Mouse (Mus musculus) WW6 (cell line): ENCODE measurements around the gene Terb2.

Experiments used
- DNase-seq: peaks from one replicate; pipeline ENCODE4 v3.0.0-alpha.2; 2013; ENCODE audit warnings: low read depth, low spot score

The Terb2 gene

DNA sequence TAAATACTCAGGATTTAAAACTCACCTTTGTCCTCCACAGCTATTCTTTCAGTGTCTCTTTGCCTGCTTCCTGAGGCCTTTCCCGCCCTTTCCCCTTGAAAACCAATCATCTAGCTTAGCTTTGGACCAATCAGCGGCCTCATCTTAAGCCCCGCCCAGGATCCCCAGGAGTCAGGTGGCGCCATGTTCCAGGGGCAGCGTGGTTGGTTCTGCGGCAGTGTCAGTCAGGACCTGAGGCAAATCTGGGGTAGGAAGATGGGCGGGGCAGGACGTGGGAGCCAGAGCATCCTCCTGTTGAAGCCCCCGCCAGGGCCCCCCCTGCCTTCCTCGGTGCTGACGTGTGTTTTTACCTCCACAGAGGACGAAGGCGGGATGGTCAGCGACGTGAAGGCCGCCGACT is at the start of gene Terb2, which contains the start of gene Patl2:
Gene Terb2 (plus strand): TSS at position 167 of the 400 bp plus-strand sequence.
Gene Patl2 (minus strand): TSS at position 84 of the 400 bp plus-strand sequence.
- peak; percentile 36 for DNase-seq

DNA sequence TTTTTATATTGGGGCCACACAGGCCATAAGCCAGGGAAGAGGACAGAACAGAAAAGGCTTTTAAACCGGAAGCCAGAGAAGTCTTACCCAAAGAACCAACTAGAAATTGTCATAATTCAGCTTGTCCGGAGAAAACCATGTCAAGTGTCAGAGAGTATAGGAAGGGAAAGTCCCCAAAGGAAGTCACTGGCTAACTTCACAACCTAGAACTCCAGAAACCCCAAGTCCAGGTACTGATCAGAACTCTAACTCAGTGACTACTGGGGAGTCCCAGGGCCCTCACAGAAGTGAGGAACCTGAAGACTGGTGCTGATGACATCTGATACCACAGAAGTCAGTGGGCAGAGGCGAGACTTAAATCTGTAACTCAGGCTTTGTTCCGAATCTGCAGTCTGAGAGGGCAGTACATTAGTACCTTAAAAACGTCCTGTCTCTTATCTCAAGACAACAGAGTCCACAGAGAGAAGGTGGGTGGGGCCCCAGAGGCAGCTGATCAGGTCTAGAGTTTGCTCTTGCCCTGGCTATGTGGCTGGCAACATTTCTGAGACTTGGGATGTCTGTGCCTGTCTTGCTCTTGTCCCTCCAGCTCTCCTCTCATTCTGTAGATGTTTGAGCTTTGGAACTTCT is 48.1 kb upstream of the Terb2 start:
- no peak for DNase-seq

DNA sequence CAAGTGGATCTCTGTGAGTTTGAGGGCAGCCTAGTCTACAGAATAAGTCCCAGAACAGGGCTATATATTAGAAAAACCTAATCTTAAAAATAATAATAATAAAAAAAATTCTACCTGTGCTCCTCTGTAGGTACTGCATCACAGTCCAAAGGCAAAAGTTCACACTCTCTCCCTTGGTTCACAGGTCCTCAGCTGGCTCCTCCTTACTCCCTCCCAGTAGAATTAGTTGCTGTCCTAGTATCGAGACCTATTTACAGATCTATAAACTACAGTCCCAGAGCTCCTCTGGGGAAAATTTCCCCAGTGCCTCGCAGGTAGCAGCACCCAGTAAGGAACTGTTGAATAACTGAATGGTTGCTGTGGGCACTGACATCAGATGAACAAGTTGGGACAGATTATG is 45.3 kb upstream of the Terb2 start:
- no peak for DNase-seq

DNA sequence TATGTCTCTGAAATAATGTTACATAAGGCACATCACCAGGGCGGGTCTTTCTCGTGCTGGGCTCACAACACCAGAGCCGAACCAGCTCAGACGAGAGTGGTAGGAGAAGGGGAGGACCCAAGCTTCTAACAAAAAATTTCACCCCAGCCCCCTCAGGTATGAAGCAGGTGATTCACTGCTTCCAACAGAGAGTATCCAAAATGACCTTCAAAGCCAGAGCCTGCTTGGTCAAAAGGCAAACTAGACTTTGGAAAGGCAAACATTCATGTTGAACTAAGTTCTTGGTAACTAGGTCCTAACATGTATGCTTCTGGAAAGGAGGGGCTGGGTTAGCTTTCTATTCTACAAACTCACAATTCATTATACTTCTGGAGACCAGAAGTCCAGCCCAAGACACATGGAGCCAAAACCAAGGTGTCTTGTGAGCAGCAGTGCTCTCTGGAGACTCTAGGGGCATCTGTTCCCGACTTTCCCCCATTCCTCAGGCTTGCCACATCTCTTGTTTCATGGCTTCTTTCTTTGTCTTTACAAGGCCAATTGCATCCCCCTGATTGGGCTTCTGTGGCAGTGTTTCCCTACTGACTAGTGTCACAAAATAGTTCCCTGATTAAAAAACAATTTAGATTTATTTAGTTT is 44.6 kb upstream of the Terb2 start:
- DNase-seq = no peak

DNA sequence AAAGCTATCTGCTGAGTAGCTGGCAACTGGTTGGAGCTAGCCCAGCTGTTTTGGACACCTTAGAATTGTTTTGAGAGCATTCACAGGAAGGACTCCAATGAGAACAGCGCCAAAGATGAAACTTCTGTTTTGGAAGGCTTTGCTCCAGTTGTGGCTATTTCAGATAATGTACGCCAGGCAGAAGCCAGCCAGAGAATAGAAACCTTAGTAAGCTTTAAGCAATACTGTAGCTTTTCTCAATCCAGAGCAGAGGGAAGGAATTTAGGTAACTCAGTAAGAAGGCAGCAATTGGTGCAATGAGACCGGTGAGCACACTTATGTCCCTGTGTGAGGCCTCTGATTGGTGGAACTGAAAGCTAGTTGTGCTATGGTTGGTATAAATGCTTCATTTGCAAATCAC is 43.0 kb upstream of the Terb2 start:
- no peak for DNase-seq

DNA sequence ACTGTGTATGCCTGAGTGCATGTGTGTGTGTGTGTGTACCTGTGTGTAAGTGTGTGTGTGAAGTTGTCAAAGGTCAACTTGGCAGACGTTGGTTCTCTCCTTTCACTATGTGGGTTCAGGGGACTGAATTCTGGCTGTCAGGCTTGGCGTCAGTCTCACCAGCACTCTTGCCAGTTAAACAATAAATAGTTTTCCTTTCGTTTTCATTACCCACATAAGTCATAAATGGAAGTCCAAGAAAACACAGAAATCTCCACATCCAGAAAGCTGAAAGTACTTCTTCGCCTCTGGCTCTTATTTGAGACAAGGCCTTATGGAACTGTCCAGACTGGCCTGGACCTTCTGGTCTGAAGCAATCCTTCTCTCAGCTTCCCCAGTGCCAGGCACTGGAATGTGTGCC is 40.3 kb upstream of the Terb2 start:
- no peak for DNase-seq

DNA sequence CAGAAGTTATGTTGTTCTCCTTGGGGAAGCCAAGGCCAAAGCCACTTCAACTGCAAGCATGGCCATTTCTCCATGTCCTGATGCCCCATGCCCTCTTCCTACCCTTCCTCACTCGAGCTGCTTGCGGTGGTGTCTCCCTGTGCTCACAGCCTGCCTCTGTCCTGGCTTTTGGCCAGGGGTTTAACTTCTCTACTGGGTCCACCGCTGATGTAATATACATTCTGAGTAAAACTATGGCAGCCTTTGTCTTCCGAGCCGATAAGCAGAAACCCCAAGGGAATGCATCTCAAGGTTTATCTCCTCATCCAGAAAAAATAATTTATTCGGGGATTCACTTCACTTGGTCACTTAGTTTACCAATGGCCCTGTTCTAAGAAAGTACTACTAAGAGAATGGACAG is 39.4 kb upstream of the Terb2 start:
- DNase-seq = no peak

DNA sequence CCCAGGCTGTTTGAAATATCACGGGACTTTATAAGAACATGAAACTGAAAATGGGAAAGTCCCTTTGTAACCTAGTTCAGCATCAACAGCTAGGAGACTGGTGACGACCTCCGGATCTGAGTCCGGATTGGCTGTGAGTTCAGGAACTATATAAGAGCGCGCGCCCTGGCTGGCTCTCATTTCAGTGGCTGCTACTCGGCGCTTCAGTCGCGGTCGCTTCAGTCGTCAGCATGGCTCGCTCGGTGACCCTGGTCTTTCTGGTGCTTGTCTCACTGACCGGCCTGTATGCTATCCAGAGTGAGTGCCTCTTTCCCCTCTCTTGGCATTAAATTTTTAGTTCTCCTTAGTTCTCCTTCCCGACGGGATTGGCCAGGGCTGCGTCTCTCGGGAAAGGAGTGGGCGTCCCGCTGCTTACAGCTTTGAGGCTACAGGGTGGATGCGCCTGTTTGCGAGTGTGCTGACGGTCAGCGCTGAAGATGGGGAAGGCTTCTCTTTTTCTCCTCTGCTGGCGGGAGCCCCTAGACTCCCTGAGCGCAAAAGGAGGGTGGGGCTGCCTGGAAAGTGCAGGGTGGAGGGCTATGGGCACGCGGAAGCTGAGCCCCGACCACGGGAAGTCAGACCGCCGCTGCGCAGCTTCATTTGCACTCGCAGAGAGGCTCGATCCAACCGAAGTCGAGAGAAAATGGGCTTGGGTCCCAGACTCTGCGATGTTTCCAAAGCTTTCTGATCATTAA is 38.4 kb upstream of the Terb2 start, which contains the start of gene B2m:
Gene B2m (plus strand): TSS at position 179 of the 734 bp plus-strand sequence.
- DNase-seq = peak; percentile 71

DNA sequence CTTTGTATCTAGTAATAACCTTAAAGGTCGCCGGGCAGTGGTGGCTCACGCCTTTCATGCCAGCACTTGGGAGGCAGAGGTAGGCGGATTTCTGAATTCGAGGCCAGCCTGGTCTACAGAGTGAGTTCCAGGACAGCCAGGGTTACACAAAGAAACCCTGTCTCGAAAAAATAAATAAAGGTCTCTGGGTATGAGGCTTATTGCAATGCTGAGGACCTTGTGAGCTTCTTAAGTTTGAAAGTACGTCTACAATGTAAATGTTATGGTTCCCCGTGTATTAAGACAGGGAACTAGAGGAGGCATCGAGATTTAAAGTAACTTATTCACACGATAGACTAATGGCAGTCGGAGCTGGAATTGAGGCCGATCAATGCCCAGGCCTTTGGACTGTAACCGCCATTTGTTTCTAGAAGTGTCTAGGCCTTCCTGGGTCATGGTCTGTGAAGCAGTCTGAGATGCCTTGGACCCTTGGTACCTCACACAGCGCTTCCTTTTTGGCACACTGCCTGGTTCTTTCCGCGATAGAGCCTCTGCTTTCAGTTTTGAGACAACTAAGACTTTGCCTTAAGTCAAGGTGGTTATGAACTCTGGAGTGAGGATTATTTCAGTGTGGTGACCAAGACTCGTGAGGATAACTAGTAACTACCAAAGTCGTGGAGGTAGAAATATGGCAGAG is 37.7 kb upstream of the Terb2 start:
- no peak for DNase-seq

DNA sequence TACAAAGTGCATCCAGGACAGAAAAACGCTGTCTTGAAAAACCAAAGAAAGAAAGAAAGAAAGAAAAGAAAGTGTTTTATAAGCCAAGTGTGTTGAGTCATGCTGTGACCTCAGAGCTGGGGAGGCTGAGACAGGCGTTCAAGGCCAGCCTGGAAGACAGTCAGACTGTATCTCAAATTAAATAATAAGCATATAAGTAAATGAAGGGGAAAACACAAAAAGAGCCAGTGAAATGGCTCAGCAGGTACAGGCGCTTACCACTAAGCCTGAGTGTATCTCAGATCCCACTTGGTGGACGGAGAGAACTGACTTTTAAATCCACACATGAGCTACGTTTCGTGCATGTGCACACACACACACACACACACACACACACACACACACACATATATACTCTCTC is 36.8 kb upstream of the Terb2 start:
- no peak for DNase-seq

DNA sequence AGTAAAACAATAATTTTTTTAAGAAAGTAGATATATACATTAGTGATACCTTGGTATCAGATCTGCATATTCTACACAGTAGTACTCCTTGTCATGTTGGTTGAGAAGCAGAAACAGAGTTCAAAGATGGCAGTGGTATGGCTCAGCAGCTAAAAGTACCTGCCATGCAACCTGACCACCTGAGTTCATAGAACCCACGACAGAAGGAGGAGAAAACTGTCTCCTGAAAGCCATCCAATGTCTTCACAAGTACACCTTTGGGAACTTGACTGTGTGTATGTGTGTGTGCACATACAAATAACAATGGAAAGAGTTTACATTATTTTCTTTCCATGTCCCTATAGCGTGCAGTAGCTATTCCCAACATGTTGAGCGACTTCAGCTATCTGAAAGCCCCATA is 36.4 kb upstream of the Terb2 start:
- DNase-seq = no peak

DNA sequence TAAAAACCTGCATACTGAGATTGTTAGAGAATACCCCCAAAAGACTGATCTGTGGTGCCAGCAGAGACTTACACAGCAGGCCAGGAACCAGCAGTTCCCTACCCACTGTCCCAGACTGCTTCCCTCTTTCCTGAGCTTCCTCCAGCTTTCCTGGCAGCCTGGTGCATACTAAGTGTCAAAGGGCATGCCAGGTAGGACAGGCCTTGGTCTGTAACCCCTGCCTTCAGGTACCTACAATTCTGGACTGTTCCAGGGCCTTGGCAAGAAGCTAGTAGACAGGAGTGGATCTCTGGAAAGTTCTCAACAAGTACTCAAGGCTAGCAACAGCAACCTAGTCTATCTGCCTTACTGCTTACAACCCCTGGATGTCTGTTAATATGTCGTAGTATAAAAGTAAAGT is 34.9 kb upstream of the Terb2 start:
- DNase-seq = no peak

DNA sequence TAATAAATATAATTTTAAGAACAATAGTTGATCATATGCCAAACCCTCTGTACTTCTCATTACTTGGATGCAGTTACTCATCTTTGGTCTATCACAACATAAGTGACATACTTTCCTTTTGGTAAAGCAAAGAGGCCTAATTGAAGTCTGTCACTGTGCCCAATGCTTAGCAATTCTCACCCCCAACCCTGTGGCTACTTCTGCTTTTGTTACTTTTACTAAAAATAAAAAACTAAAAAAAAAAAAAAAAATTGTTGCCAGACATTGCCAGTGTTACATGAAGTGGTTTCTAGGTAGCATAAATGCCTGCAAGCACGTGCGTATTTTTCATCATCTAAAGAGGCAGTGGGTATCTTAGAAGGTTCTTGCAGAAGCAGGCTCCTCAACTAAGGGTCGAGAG is 33.2 kb upstream of the Terb2 start:
- DNase-seq = no peak

DNA sequence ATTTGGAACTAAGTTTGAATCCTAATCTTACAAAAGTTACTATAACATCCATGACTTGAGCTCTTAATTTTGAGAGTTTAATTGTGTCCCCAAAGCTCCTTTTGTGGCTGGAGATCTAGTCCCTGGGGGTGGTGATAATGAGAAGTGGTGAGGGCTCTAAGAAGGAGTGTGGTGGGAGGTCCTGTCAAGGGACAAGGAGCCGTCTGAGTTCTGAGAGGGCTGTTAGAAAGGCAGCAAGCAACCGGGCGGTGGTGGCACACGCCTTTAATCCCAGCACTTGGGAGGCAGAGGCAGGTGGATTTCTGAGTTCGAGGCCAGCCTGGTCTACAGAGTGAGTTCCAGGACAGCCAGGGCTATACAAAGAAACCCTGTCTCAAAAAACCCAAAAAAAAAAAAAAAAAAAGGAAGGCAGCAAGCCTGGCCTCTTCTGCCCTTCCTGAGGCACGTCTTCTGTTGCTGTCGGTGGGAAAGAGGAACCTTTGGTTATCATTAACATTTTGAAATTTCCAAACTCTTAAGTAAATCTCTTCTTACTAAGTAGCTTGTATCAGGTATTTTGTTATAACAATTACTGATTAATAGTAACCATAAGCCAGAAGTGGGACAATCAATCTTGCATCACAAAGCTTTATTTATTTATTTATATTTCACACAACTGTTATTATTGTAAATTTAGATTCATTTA is 32.2 kb upstream of the Terb2 start:
- DNase-seq = no peak

DNA sequence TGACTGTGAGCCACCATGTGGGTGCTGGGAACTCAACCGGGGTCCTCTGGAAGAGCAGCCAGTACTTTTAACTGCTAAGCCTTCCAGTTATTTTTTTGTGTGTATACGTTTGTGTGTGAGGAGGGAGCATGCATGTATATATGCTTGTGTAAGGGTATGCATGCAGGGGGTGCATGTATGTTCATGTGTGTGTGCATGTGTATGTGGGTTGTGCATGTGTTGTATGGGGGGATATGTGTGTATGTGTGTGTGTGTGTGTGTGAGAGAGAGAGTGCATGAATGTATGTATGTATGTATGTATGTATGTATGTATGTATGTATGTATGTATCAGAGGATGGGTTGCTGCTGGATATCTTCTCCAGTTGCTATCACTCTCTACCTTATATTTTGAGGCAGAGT is 31.6 kb upstream of the Terb2 start:
- no peak for DNase-seq

DNA sequence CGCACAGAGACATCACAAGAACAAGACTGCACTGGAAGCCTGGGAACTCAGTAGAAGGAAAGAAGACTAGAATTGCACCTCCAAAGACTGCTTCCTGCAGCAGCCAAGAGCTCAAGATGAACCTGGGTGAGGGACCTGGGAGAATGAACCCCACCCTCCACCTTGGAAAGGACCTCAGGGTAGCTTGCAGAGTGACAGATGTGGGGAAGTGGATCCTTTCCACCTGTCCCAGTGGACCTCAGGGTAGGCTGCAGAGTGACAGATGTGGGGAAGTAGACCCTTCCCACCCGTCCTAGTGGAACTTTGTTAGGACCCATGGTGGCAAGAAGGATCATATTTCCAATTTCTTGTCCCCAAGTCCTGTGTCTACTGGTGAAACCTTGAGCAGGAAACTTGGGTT is 30.8 kb upstream of the Terb2 start:
- DNase-seq = no peak

DNA sequence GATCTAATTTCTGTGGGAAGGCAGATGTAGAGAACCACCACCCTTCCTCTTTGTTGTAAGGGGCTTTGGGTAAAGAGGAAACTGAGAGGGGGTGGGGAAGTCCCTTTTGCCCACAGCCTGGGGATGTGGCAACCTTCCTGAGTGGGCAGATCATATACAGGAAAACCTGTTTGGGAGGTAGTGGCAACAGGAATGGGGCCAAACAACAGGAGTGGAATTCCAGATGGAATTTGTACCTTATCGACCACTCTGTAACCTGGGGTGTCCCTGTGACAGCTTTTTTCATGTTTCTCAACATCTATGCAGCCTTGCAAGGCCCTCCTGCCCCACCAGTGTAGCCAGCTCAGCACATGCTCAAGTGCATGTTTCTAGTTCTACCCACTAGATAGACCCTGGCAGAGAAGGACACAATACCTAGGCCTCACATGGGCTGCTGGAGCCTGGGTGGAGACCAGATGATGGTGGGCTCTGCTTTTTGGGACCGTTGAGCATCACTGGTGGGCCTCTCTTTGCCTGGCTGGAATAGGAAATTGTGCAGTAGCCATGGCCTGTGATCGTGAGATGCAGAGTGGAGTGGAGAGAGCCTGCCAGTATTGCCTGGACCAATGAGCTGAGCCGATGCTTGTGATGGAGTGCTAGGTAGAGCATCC is 29.9 kb upstream of the Terb2 start:
- no peak for DNase-seq

DNA sequence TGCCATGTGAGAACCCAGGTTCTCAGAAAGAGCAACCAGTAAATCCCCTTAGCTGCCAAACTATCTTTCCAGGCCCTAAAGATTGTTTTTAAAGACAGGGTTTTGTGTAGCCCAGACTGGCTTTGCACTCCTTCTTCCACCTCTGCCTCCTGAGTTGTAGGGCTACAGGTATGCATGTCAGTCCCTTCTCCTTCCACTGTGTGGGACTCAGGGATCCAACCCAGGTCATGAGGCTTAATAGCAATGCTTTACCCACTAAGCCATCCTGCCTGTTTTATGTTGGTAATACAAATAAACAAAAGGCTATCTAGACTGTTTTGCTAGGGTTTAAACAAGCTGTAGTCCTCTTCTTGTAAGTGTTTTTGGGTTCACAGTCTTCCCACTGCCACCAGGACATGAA is 28.5 kb upstream of the Terb2 start:
- no peak for DNase-seq

DNA sequence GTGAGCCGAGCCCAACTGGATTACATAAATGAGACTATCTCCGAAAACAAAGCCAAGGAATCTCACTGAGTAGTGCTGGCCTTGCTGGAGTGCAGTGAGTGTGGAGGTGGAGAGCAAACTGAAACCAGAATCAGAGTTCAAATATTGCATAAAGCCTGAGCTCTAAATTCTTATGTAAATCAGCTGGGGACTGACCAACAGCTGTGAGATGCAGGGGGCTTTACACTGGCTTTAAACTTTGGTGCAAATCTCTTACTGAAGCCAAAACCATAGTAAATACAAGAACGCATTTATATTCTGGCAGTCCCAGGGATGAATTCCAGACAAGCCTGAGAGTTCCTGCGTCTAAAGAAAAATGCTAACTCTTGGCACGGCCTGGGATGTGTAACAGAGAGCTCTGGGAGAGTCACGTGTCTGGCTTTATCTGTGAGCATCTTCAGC is 27.7 kb upstream of the Terb2 start:
- no peak for DNase-seq

DNA sequence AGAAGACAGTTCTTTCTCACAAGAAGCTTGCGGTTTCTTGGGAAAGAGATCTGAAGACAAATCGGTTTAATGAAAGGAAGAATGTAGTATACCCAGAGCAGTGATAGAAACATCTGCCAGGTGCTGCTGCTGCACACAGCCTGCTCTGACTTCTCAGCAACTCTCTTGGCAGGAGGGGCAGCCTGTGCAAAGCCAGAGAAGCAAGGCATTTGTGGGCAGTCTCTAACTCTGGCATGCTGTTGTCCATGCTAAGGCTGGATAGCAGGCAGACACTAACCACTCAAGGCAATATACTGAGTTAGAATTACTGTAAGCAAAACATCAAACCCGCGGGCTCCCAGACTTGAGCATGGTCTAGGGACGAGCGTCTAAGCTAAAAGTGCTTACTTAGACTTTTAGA is 26.4 kb upstream of the Terb2 start:
- DNase-seq = no peak

DNA sequence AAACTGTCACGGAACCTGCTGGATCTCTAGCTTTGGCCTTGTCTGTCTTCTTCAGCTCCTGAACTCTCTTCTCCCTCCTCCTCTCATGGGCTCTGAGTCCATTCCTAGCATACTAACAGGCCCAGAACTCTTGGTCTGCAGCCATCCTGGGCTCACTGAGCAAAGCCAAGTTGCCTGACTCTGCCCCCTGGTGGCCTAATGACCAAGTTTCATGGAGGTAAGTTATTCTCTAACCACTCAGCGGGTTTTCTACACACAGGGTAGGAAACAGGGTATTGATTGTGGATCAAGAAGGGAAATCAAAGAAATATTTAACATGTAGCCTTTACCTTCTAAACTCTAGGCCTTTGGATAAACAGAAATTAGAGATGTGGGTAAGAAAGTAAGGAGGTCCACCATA is 25.4 kb upstream of the Terb2 start, which contains the start of gene Trim69:
Gene Trim69 (plus strand): TSS at position 21 of the 400 bp plus-strand sequence.
- DNase-seq = peak; percentile 45
